Mouse (Mus musculus) brain, embryonic 18.5 days (tissue): ENCODE results near the gene Iffo2.

Experiments
- DNase-seq: peaks from one replicate; pipeline ENCODE4 v3.0.0-alpha.2; 2012; ENCODE audit warnings: low read depth, low spot score

Gene Iffo2

GRCm38 (mm10) chr4:139640333-139640732, 110.0 kb downstream of the Iffo2 start:
- DNase-seq = no peak

DNA sequence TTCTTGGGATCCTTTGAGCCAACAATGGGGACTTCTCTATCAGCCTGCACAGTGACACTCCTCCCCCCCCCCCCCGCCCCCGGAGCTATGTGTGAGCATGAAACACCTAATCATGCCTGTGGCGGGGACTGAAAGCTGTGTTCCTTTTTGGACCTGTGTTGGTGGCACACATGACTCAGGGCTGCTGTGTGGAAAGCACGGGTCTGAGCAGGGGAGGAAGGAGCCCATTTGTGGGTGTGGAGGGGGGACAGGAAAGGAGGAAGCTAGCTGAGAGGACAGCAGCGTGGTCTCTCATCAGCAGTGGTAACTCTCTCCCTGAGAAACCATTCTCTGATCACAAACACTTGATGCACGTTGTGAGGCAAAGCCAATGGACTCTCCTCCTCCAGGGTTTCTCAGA, 110.4 kb downstream of the Iffo2 start:
- no peak for DNase-seq

DNA sequence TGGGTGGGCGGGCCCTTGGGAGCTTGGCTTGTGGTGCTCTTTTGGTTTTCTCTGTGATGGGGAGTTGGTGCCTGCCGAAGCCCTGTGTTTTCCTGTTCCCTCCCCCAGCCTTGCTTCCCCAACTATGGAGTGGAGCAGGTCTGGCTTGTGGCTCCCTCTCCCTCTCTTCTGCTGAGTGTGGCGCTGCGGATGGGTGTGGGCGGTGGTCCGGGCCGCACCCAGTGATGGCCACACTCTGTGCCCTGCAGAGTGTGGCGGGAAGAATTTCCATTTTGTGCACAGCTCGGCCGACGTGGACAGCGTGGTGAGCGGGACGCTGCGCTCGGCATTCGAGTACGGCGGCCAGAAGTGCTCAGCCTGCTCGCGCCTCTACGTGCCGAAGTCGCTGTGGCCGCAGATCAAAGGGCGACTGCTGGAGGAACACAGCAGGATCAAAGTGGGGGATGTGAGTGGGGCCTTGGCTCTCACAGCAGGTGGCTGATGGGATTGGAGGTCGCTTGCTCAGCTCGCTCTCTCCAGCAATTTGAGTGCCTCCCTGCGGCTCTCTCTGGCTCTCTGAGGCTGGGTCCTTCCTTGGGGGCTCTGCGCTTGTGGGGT, 111.6 kb downstream of the Iffo2 start:
- DNase-seq = no peak

DNA sequence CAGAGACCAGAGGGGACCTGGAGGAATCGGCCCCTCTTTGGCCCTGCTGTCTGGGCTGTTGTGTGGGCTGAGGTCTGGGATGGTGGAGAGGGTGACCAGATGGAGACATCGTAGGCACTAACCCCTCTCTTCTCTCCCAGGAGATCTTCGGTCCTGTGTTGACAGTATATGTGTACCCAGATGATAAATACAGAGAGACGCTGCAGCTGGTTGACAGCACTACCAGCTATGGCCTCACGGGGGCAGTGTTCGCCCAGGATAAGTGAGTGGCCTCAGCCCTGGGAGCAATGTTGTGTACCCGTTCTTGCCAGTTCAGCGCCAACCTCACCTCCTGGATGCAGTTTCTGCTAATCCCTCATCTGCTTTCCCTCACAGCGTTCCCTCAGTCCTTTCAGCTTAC, 113.6 kb downstream of the Iffo2 start:
- DNase-seq = peak; percentile 32

DNA sequence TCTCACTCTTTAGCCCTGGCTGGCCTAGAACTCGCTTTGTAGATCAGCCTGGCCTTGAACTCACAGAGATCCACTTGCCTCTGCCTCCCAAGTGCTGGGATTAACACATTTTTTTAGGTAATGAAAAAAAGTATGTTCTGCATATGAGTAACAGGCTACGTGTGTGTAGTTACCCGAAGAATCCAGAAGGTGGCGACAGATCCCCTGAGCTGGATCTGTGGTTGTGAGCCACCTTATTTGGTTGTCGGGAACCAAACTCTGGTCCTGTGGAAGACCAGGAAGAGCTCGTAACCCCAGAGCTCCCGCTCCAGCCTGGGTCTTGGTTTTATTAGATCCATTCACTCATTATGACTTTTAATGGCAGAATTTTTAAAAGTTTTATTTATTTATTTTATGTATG, 116.6 kb downstream of the Iffo2 start:
- DNase-seq = no peak

DNA sequence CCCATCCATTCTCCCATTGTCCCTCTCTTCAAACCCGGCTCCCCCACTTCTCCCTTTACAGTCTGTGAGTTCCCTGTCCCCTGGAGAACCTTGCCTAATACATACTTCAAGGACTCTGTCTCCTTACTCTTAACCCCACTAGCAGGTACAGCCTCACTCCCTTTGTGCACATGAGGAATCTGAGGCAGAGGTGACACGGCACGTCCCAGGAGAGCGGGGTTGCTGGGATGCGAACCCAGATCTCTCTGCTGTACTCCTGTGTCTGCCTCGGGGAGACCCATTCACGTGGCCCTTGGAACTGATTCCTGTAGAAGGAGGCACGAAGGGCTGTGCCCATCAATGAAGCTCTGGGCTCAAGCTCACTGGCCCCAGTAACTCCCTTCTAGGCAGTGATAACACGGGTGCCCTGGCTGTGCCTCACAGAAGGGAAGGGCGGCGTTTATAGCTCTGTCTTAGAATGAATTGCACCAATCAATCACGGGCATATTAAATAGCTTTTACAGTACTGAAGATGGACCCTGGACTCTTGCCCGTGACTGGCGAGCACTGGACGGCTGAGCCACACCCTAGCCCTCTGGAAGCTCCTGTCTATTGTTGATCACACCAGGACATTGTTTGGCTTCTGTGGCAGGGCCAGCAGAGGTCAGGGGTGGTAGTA, 119.9 kb downstream of the Iffo2 start:
- DNase-seq = no peak

- DNase-seq = no peak
Observed at GRCm38 (mm10) chr4:139650907-139651306, 120.6 kb downstream of the Iffo2 start.

DNA sequence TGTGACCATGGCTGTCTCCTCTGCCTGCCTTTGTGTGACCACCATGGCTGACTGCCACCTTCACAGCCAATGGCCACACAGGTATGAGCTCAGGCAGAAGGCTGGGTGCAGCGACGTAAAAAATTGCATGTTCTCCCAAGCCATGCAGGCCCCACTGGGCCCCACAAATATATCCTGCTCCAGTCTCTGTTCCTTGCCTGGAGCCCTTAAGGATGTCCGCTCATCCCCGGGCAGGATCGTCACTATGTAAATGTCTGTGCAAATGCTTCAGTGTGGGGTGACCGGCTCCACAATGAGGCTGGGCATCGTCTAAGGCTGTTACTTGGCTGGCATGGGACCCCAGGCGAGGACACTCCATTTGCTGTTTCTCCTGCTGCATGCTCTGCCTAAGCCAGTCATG, 122.9 kb downstream of the Iffo2 start, which contains the start of gene Tas1r2:
TSS of gene Tas1r2 (plus strand) at position 301 of the 400 bp plus-strand sequence.
- DNase-seq = no peak

GRCm38 (mm10) chr4:139661897-139662296, 131.5 kb downstream of the Iffo2 start:
- DNase-seq = no peak

GRCm38 (mm10) chr4:139667632-139668031, 137.3 kb downstream of the Iffo2 start:
- DNase-seq = no peak

GRCm38 (mm10) chr4:139669847-139670246, 139.5 kb downstream of the Iffo2 start:
- no peak for DNase-seq
